Mouse (Mus musculus) kidney, postnatal 10 days (tissue): Measurements from ENCODE around the gene Gramd2.

Source experiments
- DNase-seq: peaks from one replicate; pipeline ENCODE4 v3.0.0; 2021; ENCODE audit warnings: mixed read lengths

Gramd2 gene

DNA sequence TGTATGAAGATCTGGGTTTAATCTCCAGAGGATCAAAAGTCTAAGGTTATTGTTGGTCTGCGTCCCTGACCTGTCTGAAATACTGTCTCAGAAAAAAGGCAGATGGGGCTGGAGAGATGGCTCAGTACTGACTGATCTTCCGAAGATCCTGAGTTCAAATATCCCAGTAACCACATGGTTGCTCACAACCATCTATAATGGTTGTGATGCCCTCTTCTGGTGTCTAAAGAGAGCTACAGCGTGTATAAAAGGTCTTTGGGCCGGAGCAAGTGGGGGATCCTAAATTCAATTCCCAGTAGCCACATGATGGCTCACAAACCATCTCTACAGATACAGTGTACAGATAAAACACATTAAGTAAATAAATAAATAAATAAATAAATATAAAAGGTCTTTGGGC, 10.8 kb upstream of the Gramd2 start:
- DNase-seq: no peak

DNA sequence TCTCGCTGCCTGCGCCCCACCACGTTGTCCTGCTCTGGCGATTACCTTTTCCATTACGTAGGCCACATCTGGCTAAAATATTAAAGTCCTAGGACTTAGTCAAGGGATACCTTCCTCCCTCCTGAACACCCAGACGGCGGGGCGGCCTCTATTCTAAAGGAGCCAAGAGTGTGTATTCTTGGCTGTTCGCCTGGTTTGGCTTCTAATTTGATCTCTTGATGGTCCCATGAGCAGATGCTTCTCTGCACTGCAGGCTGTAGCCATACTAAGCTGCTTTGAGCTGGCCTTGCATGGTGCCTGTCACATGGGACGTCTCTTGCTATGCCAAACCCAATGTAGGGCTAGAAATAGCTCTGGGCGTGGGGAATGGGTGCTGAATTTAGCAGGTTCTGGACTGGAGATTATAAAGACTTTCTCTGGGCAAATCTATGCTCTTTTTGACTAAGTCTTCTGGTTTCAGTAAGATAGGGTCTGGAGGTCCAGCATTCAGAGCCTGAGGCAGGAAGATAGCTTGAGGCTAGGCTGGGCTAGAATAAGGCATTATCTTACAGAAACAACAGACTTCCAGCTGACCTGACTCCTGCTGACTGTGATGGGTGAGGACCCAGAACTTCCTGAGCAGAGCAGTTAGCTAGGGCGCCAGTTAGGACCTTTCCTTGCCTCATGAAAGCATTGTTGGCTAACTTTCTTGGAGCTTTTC, 7.6 kb upstream of the Gramd2 start:
- DNase-seq: no peak

DNA sequence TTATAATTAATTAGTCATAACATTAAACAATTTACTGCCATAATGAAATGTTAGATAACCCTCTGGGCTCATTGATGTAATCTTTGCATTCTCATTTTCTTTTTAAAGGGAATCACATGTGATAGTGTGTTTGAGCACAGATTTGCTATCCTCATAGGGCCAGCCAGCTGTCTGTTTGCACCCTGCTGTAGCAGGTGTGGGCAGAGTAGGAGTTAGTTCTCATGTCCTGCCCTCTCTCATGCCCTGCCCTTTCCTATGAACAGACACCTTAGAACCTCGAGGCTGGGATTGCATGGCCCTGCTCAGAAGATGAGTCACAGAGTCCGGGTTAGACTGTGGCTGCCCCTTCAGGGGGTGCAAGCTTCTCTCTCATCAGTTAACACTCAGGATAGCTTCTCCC, 6.5 kb upstream of the Gramd2 start:
- no peak for DNase-seq

DNA sequence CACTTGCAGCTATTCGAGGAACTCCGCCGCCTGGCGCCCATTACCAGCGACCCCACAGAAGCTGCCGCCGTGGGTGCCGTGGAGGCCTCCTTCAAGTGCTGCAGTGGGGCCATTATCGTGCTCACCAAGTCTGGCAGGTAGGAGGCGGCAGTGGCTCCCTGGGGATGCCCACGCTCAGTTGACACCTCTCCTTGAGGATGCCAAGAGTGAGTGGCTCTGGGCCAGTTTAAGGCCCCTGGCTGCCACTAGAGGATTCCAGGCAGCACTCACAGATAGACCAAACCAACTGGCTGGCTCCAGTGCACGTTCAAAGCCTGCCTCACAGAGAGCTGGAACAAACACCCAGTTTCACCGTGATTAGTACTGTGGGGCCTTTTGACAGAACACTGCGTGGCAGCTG, 4.3 kb upstream of the Gramd2 start:
- DNase-seq: no peak

DNA sequence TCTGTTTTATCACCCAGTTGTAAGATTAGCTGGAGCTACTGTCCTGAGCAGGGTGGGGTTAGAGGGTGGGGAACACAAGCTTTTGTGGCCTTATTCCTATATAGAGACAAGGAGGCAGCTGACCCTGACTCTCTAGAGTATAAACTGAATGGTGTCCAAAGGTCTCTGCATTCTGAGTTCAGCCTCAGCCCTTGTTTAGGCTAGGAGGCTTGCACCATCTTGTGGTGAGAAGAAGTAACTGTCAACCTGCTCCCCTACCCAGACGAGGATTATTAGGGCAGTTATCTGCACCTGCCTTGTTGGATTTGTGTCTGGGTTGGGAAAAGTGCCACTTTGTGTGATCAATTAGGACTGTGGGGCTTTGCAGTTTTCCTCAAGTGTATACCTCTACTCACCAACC, 1.6 kb upstream of the Gramd2 start:
- peak; percentile 57 for DNase-seq

DNA sequence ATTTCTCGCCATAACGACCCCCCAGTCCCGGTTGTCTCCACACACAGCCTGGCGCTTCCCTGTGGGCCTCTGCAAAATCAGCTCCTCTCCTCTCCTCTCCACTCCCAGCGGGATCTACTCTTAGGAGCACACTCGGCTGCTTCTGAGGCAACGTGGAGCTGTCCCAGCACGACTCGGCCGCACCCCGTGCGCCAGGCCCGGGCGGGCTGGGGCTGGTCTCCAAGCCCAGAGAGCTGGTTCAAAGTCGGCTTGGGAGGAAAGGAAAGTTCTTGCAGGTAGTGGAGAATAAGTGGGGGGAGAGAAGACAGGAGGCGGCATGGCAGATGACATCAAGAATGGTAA, 561 bp downstream of the Gramd2 start:
- DNase-seq: peak; percentile 22

DNA sequence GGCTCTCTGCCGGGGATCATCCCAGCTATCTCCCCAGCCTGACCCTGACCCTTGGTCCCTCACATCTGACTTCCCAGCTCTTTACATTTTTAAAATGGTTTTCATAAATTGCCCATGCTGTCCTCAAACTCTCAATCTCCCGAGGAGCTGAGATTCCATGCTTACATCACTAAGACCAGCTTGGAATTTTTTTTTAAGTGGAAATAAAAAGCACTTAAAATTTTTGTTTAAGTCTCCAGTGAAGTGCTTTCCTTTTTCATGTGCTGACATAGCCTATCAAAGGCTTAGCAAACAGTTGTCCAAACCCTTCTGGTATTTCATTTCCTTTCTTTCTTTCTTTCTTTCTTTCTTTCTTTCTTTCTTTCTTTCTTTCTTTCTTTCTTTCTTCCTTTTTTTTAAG, 4.1 kb downstream of the Gramd2 start:
- no peak for DNase-seq

DNA sequence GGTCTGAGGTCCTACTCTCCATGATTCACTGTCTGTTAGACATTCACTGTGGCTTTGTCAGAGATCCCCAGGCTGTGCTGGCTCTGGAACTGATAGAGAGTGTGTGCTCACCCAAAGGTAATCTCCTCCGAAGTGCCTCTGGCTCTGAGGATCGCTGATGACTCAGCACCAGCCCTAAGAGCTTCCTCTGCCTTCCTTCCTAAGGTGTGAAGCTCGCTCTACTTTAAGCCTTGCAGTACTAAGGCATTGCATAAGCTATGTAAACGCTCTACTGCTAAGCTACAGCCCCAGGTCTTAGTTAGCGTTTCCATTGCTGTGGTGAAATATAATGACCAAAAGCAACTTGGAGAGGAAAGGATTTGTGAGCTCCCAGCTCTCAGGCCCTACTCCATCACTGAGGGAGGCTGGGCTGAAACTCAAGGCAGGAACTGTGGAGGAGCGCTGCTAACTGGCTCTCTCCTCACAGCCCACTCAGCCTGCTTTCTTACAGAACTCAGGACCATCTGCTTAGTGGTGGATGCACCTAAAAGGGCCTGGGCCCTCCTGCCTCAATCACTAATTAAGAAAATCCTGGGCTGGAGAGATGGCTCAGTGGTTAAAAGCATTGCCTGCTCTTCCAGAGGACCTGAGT, 7.6 kb downstream of the Gramd2 start:
- no peak for DNase-seq

DNA sequence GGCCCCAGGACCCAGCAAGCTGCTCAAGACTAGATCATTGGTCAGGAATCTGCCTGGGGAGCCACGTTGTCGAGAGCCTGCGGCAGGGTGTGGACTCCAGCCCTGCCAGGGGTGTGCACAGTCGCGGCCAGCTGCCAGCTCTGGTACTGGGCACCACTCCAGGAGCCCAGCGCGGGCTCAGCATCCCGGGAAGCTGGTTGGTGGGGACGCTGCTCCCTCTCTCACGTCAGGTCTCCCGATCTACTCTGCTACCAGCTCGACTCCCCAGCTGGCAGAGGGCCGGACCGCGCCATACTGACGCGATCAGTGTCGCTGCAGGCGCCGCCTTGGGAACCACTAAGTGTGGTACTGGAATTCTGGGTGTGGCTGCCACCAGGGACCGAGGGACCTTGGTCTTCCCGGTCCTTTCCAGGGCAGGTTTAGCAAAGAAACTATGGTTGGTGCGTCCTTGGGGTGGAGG, 11.7 kb downstream of the Gramd2 start:
- peak; percentile 87 for DNase-seq

DNA sequence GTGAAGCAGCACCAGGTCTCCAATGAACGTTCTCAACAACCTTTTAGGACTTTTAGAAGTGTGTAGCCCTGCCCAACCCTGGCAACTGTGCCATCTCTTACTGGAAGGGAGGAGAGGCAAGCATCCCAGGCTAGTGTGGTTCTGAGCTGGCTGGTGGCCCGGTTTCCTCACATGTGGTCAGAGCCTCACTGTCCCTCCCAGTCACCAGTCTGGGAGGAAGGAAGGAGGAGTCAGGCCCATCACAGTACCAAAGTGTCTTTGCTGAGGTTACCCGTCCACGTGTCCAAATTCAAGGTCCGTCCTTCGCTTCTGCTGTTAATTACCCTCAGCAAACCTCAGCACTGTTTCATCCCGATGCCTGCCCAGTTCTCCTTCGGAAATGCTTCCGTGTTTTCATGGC, 12.2 kb downstream of the Gramd2 start:
- DNase-seq: peak; percentile 48

DNA sequence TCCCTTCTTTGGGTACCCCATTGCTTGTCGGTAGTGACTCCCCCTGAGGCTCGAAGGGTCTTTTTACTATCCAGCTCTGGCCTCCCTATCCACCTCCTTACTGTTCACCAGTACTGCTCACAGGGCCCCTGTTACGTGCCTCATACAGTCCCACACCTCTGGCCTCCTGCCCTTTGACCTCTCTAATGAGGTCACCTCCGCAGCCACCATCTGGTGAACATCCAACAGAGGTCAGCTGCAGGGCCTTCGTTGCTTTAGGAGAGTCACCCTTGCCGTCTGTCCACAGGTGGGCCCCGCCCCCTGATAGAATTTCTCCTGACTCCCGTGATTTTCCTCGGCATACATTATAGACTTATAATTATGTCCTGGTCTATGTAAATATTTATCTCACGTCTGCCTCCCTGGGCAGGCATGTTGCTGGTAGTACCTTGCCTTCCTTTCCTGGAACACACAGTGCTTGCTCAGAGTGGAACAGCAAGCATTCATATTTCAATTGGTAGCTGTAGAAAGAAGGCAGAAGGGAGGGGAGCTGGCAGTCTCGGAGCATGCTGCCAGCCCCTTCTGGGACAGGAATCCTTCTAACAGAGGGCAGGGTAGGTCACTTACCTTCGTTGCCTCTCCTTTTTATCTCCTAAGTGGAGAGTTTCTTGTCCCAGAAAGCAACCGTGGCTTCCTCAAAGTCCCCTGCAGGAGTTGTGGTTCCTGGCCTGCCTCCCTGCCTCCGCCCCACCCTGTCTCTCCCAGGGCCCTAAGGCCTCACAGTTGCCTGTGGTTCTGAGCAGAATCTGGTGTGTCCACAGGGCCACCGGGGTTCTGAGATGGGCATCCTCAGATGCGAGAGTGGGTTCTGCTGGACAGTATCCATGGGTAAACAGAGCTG, 14.9 kb downstream of the Gramd2 start:
- DNase-seq: no peak

DNA sequence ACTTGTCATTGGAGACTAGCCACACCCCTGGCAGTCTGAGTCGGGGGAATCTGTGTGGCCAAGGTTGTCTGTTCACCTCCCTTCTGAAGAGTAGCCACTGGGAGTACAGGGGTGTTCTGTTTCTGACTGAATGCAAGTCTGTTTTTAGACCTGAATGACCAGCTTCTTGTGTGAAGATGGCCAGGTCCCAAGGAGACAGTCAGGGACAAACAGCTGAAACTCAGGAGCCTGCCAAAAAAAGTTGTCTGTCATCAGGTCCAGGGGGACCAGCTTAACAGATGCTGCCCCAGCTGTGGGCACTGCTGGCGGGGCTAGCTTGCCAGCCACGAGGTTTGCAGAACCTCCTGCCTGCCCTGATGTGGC, 15.5 kb downstream of the Gramd2 start:
- DNase-seq: no peak

DNA sequence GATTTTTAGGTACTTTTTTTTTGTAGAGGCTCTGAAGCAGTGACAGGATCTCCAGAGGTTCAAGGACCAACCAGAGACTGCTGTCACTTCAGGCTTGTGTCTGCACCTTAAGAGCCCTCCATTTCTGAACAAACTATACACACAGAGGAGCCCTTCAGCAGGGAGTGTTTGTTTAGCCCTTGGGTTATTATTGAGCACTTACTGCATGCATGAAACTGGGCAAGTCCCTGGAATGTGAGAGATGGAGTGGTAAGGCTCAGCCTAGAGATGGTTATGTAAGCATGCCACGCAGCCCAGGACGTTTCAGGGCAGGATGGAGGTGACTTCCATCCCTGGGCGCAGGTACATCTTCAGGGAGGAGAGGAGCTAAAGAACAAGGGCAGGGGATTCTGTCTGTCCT, 16.4 kb downstream of the Gramd2 start:
- DNase-seq: no peak

DNA sequence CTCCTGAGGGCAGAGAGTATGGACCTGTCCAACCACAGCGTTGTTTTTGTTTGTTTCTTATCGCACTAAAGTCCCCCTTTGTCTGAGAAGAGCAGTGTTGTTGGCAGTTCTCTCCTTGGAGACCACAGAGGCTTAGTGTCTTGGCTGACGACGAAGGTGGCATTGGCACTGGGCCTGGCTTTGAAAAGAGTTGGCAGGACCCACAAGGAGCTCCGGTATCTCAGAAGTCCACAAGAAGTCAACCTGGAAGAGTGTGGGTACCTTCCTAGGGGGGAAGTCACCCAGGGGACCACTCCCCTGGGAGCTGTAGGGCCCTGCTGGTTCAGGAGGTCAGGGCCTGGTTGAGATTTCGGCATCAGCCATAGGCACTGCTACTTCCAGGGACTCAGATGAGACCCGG, 21.1 kb downstream of the Gramd2 start:
- DNase-seq: no peak

DNA sequence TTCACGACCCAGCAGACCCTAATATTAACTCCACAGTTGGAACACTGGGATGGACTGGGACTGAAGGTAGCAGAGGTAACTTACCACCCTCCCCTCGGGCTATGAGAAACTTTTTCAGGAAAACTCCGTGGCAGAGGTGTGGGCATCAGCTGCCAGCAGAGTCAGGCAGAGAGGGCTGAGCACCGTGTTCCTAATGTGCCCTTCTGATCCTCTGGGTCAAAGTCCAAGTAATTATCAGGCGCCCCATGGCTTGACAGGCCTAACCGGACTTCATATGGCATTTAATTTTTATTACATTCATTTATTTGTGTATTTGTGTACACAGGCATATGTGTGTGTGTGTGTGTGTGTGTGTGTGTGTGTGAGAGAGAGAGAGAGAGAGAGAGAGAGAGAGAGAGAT, 23.2 kb downstream of the Gramd2 start:
- no peak for DNase-seq

DNA sequence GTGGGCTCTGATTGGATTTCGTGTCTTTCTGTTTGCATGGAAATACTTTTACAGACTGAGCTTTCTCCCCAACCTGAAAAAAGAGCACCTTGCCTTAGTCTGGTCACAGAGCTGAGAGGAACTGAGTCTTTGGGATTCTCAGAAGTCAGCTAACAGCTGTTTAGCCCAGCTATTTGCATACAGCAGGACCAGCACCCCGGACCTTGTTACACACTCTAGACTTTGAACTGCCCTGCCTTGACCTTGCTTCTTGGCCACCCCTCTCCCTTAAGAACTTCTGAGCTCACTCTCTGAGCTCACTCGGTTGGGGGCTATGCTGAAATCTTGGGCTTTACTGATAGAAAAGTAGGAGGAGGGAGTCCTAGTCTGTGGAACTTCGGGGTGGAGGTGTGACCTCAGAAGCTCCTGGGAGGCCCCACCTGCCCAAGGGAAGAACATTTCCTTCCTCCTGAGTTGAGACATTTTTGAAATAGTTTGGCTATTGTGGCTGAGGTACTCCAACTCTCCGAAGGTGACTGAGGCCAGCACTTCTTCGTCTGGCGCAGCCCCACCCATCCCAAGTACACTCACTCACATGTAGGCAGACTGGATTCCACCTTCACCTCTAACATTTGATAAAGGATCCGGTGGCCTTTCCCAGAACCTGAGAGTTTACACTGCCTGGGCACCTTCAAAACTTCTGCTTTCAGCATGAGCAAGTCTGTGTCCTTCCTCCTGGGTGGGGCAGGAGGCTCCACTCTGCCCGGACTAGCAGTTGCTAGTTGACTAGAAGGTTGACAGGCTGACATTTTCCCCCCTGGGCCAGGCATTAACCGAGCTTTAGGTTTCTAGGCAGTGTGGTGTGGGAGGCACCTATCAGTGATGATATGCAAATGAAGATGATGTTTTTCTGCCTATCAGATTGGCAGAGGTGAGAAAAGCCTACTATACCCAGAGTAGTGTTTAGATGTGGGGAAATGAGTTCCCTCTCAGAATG, 27.2 kb downstream of the Gramd2 start:
- no peak for DNase-seq

DNA sequence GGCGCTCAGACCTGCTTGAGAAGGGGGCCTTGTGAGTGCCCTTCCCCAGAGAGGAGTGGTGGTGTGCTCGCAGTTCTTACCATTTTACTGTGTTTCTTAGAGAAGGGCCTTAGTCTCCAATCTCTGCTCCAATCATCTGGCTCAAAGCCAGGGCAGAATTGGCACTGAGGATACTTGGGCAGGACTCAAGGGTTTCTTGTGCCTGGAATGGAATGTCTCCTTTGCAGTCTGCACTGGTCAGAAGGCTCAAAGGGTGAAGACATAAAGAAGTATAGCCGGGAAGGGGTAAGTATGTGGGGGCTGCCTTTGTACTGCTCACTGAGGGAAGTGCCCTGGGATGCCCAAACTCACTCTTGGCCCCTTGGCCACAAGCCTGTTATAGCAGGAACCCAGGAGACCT, 29.3 kb downstream of the Gramd2 start:
- peak; percentile 63 for DNase-seq

DNA sequence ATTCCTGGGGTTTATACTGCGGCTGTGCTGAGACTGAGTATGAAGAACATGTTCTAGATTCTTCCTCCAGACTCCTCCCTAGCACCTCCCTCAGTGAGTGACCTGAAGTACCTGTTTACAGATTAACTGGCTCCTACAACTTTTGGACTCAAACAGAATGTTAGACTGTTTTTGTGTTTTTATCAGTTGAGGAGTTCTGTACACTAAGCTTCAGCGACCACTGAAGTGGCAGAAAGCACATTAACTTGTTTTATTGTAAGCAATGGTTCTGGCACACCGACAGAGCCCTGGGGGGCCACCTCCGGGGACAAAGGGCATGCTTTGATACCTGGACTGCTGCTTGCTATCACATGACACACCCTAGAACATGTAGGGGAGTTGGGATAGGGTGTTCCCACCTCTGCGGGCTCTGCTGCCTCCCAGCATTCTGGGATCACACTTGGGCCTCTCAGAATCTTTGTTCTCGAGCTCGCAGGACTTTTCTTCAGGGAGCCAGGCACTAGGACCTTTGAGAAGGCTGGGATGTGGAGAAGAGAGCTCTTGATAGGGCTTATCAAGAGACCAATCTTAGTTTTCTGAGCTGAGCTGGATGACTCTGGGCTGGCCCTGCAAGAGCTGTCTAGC, 36.4 kb downstream of the Gramd2 start:
- peak; percentile 50 for DNase-seq

DNA sequence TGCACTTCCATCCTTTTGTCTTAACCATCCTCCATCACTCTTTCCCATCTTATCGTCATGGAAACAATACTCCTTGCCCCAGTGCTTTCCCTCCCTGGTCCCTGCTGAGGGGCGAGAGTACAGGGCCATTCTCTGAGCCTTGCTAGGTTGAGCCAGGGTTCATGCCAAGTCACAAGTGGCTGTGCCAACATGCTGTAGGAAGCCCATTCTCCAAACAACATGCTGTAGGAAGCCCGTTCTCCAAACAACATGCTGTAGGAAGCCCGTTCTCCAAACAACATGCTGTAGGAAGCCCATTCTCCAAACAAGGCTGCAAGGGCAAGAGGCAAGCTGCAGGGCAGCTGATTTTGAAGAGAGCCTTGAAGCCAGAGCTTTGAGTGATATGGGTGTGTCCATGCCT, 38.3 kb downstream of the Gramd2 start:
- DNase-seq: no peak

DNA sequence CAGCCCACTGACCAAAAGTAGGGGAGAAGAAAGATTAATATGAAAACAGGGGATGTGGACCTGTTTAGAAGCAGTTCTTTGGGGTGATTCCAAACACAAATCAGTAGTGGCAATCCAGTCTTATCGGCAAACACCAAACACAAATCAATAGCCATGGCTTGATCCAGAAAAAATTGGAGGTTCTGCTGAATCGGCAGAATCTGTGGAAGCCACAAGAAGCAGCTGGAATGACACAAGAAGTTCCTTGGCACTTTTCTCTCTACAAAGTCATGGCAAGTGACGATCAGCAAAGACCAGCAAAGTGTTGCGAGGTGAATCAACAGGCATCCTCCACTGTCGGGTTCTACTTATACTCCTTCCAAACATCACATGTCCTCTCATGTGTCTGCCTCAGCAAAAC, 41.2 kb downstream of the Gramd2 start:
- no peak for DNase-seq

DNA sequence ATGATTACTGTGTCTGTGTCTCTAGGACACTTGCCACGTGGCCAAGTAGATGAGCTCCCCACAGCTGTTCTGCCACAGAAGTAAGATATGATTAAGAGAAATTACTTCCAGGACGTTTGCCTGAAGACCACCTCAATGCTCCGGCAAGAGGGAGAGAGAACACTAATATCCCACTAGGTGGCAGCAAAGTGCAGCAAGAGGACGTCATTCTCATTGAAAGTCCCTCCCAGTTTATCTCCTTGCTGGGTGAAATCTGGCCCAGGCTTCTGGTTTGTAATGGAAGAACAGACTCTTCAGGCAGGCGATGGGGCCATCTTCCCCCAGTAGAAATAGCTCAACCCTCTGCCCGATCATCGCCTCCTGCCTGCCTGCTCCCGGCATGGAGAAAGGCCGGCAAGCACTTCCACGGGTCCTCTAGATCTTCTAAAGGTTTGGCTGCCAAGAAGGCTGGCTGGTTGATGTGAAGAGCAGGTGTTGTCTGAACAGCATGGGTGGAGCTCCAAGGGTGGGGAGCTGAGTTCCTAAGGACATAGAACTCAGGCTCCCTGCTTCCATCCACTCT, 43.2 kb downstream of the Gramd2 start:
- DNase-seq: peak; percentile 83
